Mouse (Mus musculus): ENCODE results near the gene Hax1.

DNA sequence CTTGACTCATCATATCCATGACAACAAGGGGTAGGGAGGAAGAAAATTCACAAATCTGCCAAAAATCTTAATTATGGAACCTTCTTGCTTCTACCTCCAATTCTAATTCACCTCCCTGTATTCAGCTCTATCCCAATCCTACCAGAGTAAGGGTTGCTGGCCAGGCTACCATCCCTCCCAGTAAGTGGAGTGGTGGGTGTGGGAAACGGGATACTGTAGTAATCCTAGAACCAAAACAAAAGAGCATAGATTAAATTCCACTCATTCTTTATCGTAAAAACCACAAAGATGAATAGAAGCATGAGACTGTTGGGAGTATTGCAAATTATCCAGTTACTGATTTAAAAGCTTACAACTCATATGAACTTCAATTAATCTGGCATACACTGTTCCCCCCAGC lies 11.7 kb upstream of the Hax1 start:
- TF ChIP-seq MAFK (IDR thresholded peaks at IDR 0.05; ENCODE audit: insufficient read depth, low read depth, low read length) (no peak), HCFC1 (IDR thresholded peaks at IDR 0.05; ENCODE audit: borderline replicate concordance, insufficient read depth, low read length) (no peak)

All from ES-E14 (cell line).